Mouse (Mus musculus): ENCODE results near the gene Pigl. TPM values are rescaled to one million over a fixed set of nuclear protein-coding genes. Genes with fewer than 3 reads are reported as not detected.
A peak's percentile ranks its signal among the peaks of the same experiment; 100 is the strongest.

Pigl gene
- polyA plus RNA-seq, 1 experiment from 2014 or later: 5.6 TPM

GRCm38 (mm10) chr11:62541581-62541980 is 83.3 kb downstream of the Pigl start:
- no peak overlapping the region for H3K4me3 ChIP-seq (ENCODE audit: low read depth, low read length)
- no peak overlapping the region for H3K9ac ChIP-seq (ENCODE audit: low read length)
- no peak for TF ChIP-seq CTCF (IDR thresholded peaks at IDR 0.05; ENCODE audit: low read depth)
- TF ChIP-seq EP300 (optimal IDR thresholded peaks at IDR 0.05): no peak
- no peaks in the 10 kb centered on the region for H3K9me3 ChIP-seq (ENCODE audit: control insufficient read depth, low read length)
- H3K27me3 ChIP-seq (ENCODE audit: control insufficient read depth, insufficient read depth, low read length): no peaks in the 10 kb centered on the region
- no peak for ATAC-seq (ENCODE audit: low FRiP score, low TSS enrichment)
- WGBS: 65% methylated on average over 8 of the region's 8 CpGs
- no peaks in the 10 kb centered on the region for H3K36me3 ChIP-seq (ENCODE audit: control insufficient read depth, insufficient read depth, low read length)
- H3K4me1 ChIP-seq (replicated peaks; ENCODE audit: control insufficient read depth, insufficient read depth): peaks cover 3% of the 10 kb centered on the region
- no peak overlapping the region for H3K27ac ChIP-seq (replicated peaks)
- H3K4me2 ChIP-seq (replicated peaks; ENCODE audit: low read depth): no peak overlapping the region
- no peak for DNase-seq (ENCODE audit: low spot score)

- Histone ChIP-seq H3K36me3 (ENCODE audit: control insufficient read depth, insufficient read depth, low read length) (no peaks in the 10 kb centered on the region), H3K9ac (ENCODE audit: low read length) (no peak overlapping the region), H3K4me1 (replicated peaks; ENCODE audit: control insufficient read depth, insufficient read depth) (no peaks in the 10 kb centered on the region), H3K27ac (replicated peaks) (no peak overlapping the region), H3K9me3 (ENCODE audit: control insufficient read depth, low read length) (no peaks in the 10 kb centered on the region), H3K4me3 (ENCODE audit: low read depth, low read length) (no peak overlapping the region), H3K27me3 (ENCODE audit: control insufficient read depth, insufficient read depth, low read length) (no peaks in the 10 kb centered on the region), H3K4me2 (replicated peaks; ENCODE audit: low read depth) (no peak overlapping the region)
- WGBS: 87% methylated on average over 3 of the region's 3 CpGs
- ATAC-seq (ENCODE audit: low FRiP score, low TSS enrichment) (no peak), DNase-seq (ENCODE audit: low spot score) (no peak)
- TF ChIP-seq EP300 (optimal IDR thresholded peaks at IDR 0.05): no peak
- no peak for TF ChIP-seq CTCF (IDR thresholded peaks at IDR 0.05; ENCODE audit: low read depth)
These were observed 85.7 kb downstream of the Pigl start for GRCm38 (mm10) chr11:62543991-62544390.

- TF ChIP-seq EP300 (optimal IDR thresholded peaks at IDR 0.05) (no peak), CTCF (IDR thresholded peaks at IDR 0.05; ENCODE audit: low read depth) (no peak)
- H3K27ac ChIP-seq (replicated peaks): peak overlapping the region; percentile 99
- H3K4me3 ChIP-seq (ENCODE audit: low read depth, low read length): peak overlapping the region; percentile 57
- peaks cover 3% of the 10 kb centered on the region; the same call in 1 of the 2 replicates for H3K4me1 ChIP-seq (replicated peaks; ENCODE audit: control insufficient read depth, insufficient read depth)
- DNase-seq (ENCODE audit: low spot score) (peak; percentile 60), ATAC-seq (ENCODE audit: low FRiP score, low TSS enrichment) (peak; percentile 55)
- 4% methylated on average over 5 of the region's 5 CpGs for WGBS
- no peaks in the 10 kb centered on the region for H3K27me3 ChIP-seq (ENCODE audit: control insufficient read depth, insufficient read depth, low read length)
- H3K36me3 ChIP-seq (ENCODE audit: control insufficient read depth, insufficient read depth, low read length): 0 out of 2 replicates have a peak, but pooled peaks cover 3% of the 10 kb centered on the region
- no peak overlapping the region for H3K9ac ChIP-seq (ENCODE audit: low read length)
- H3K4me2 ChIP-seq (replicated peaks; ENCODE audit: low read depth): peak overlapping the region; percentile 77
- no peaks in the 10 kb centered on the region for H3K9me3 ChIP-seq (ENCODE audit: control insufficient read depth, low read length)
These were observed 91.5 kb downstream of the Pigl start for GRCm38 (mm10) chr11:62549782-62550181.

- 0 out of 2 replicates have a peak, but pooled peaks cover 3% of the 10 kb centered on the region for H3K36me3 ChIP-seq (ENCODE audit: control insufficient read depth, insufficient read depth, low read length)
- peak overlapping the region; percentile 57 for H3K4me3 ChIP-seq (ENCODE audit: low read depth, low read length)
- ATAC-seq (ENCODE audit: low FRiP score, low TSS enrichment): peak; percentile 83
- H3K9me3 ChIP-seq (ENCODE audit: control insufficient read depth, low read length): no peaks in the 10 kb centered on the region
- H3K27ac ChIP-seq (replicated peaks): peak overlapping the region; percentile 99
- H3K9ac ChIP-seq (ENCODE audit: low read length): peak overlapping the region; percentile 88
- H3K4me2 ChIP-seq (replicated peaks; ENCODE audit: low read depth): peak overlapping the region; percentile 77
- no peaks in the 10 kb centered on the region for H3K27me3 ChIP-seq (ENCODE audit: control insufficient read depth, insufficient read depth, low read length)
- DNase-seq (ENCODE audit: low spot score): peak; percentile 83
- peaks cover 3% of the 10 kb centered on the region; the same call in 1 of the 2 replicates for H3K4me1 ChIP-seq (replicated peaks; ENCODE audit: control insufficient read depth, insufficient read depth)
- TF ChIP-seq EP300 (optimal IDR thresholded peaks at IDR 0.05): peak; percentile 81
- TF ChIP-seq CTCF (IDR thresholded peaks at IDR 0.05; ENCODE audit: low read depth): no peak
- 0% methylated on average over 11 of the region's 11 CpGs for WGBS
These were observed 92.0 kb downstream of the Pigl start for GRCm38 (mm10) chr11:62550227-62550685.

- Histone ChIP-seq H3K9ac (ENCODE audit: low read length) (peak within 1 kb of the TSS; percentile 88), H3K27me3 (ENCODE audit: control insufficient read depth, insufficient read depth, low read length) (no peaks in the 10 kb centered on the region), H3K4me3 (ENCODE audit: low read depth, low read length) (peak within 1 kb of the TSS; percentile 68), H3K9me3 (ENCODE audit: control insufficient read depth, low read length) (no peaks in the 10 kb centered on the region), H3K4me1 (replicated peaks; ENCODE audit: control insufficient read depth, insufficient read depth) (peaks cover 3% of the 10 kb centered on the region; the same call in 1 of the 2 replicates), H3K36me3 (ENCODE audit: control insufficient read depth, insufficient read depth, low read length) (0 out of 2 replicates have a peak, but pooled peaks cover 3% of the 10 kb centered on the region), H3K4me2 (replicated peaks; ENCODE audit: low read depth) (peak within 1 kb of the TSS; percentile 77), H3K27ac (replicated peaks) (peak within 1 kb of the TSS; percentile 99)
- DNase-seq (ENCODE audit: low spot score) (peak; percentile 99), ATAC-seq (ENCODE audit: low FRiP score, low TSS enrichment) (peak; percentile 94)
- WGBS: 0% methylated on average over 32 of the region's 40 CpGs
- TF ChIP-seq EP300 (optimal IDR thresholded peaks at IDR 0.05) (no peak), CTCF (IDR thresholded peaks at IDR 0.05; ENCODE audit: low read depth) (no peak; the same call in 1 of the 2 replicates)
These were observed 92.5 kb downstream of the Pigl start, which contains the start of gene Ubb for GRCm38 (mm10) chr11:62550727-62551225. Gene Ubb (plus strand): TSS chr11:62551171.
